Mouse (Mus musculus) limb, embryonic 11.5 days (tissue): ENCODE measurements around the gene Smyd2. TPM values are rescaled to one million over a fixed set of nuclear protein-coding genes. Genes with fewer than 3 reads are reported as not detected.

Experiments used
- ATAC-seq: fragments of 200-750 bp; cut with Nextera tagmentation; 2 replicates; pipeline ENCODE4 v1.8.0; 2017; ENCODE audit warnings: low read depth; ENCODE audit not compliant: insufficient number of reproducible peaks, low FRiP score, low TSS enrichment
- DNase-seq: peaks from one replicate; pipeline ENCODE4 v3.0.0-alpha.2; 2015; ENCODE audit warnings: low spot score
- H3K27ac ChIP-seq: fragments of 300-500 bp; sonication (generic); replicated peaks from 2 replicates; pipeline ENCODE4 v1.5.1; 2014; ENCODE audit warnings: low read depth, mild to moderate bottlenecking, low read length
- H3K27me3 ChIP-seq: fragments of 300-500 bp; sonication (generic); 2 replicates; pipeline ENCODE4 v1.6.1; 2014; ENCODE audit warnings: mild to moderate bottlenecking, low read length, mixed read lengths; ENCODE audit not compliant: control insufficient read depth, insufficient read depth
- H3K36me3 ChIP-seq: fragments of 300-500 bp; sonication (generic); 2 replicates; pipeline ENCODE4 v1.6.1; 2014; ENCODE audit warnings: mild to moderate bottlenecking, low read length, moderate library complexity, mixed read lengths; ENCODE audit not compliant: control insufficient read depth, insufficient read depth
- H3K4me1 ChIP-seq: fragments of 300-500 bp; sonication (generic); 2 replicates; pipeline ENCODE4 v1.6.1; 2014; ENCODE audit warnings: low read length, mixed read lengths; ENCODE audit not compliant: control insufficient read depth, insufficient read depth
- H3K4me2 ChIP-seq: fragments of 300-500 bp; sonication (generic); 2 replicates; pipeline ENCODE4 v1.6.1; 2014; ENCODE audit warnings: low read depth, mild to moderate bottlenecking, moderate library complexity; ENCODE audit not compliant: severe bottlenecking
- H3K4me3 ChIP-seq: fragments of 300-500 bp; sonication (generic); 2 replicates; pipeline ENCODE4 v1.5.1; 2014; ENCODE audit warnings: low read depth, low read length
- H3K9ac ChIP-seq: fragments of 300-500 bp; sonication (generic); 2 replicates; pipeline ENCODE4 v1.6.1; 2014; ENCODE audit warnings: mild to moderate bottlenecking, low read length
- H3K9me3 ChIP-seq: fragments of 300-500 bp; sonication (generic); 2 replicates; pipeline ENCODE4 v1.6.1; 2016; ENCODE audit warnings: low read length; ENCODE audit not compliant: control insufficient read depth
- WGBS: fragments of 180-500 bp; shearing (Covaris S2); extraction: QIAGEN DNeasy Blood & Tissue Kit; methylation state at CpG from one replicate; pipeline ENCODE4 v1.1.7; 2014; 5-methylcytosine and 5-hydroxymethylcytosine counted together
- polyA plus RNA-seq: library from polyadenylated mRNA; unstranded; fragments of >200 nt; fragmentation: Nextera tagmentation; extraction: Ambion mirVana; gene quantifications from 2 replicates; pipeline ENCODE4 v1.2.1, GENCODE M21; 2014

Gene Smyd2
- polyA plus RNA-seq, 1 experiment from 2014 or later, result 71.8 TPM

- Histone ChIP-seq H3K4me2 (no peak overlapping the region), H3K9ac (no peak overlapping the region), H3K27ac (no peak overlapping the region), H3K4me1 (peaks cover 17% of the 10 kb centered on the region), H3K4me3 (no peak overlapping the region), H3K27me3 (no peaks in the 10 kb centered on the region), H3K36me3 (no peaks in the 10 kb centered on the region), H3K9me3 (no peaks in the 10 kb centered on the region)
- no peak for ATAC-seq
- WGBS, result 79% methylated on average over 22 of the region's 22 CpGs
- no peak for DNase-seq
Observed at GRCm38 (mm10) chr1:189923871-189924568, 1.9 kb upstream of the Smyd2 start.

- no peaks in the 10 kb centered on the region for H3K36me3 ChIP-seq
- no peak for DNase-seq
- H3K27me3 ChIP-seq, result no peaks in the 10 kb centered on the region
- H3K9ac ChIP-seq, result no peak overlapping the region
- H3K27ac ChIP-seq, result no peak overlapping the region
- 64% methylated on average over 4 of the region's 4 CpGs for WGBS
- H3K4me2 ChIP-seq, result no peak overlapping the region
- ATAC-seq, result no peak
- no peaks in the 10 kb centered on the region for H3K9me3 ChIP-seq
- H3K4me3 ChIP-seq, result no peak overlapping the region
- H3K4me1 ChIP-seq, result peaks cover 17% of the 10 kb centered on the region
Observed at GRCm38 (mm10) chr1:189923157-189923556, 994 bp upstream of the Smyd2 start.

- Histone ChIP-seq H3K9ac (peak overlapping the region; percentile 85), H3K27me3 (no peaks in the 10 kb centered on the region), H3K4me2 (peak overlapping the region; percentile 99), H3K4me3 (peak overlapping the region; percentile 74), H3K4me1 (peaks cover 17% of the 10 kb centered on the region), H3K36me3 (no peaks in the 10 kb centered on the region), H3K9me3 (no peaks in the 10 kb centered on the region), H3K27ac (no peak overlapping the region)
- no peak for ATAC-seq
- WGBS, result 4% methylated on average over 9 of the region's 9 CpGs
- DNase-seq, result peak; percentile 45
Observed at GRCm38 (mm10) chr1:189922721-189923120, 558 bp upstream of the Smyd2 start.

- no peaks in the 10 kb centered on the region for H3K9me3 ChIP-seq
- H3K36me3 ChIP-seq, result no peaks in the 10 kb centered on the region
- H3K27me3 ChIP-seq, result no peaks in the 10 kb centered on the region
- no peak overlapping the region for H3K27ac ChIP-seq
- peak; percentile 54 for DNase-seq
- ATAC-seq, result no peak; the same call in 1 of the 2 replicates
- peaks cover 21% of the 10 kb centered on the region for H3K4me1 ChIP-seq
- peak overlapping the region; percentile 74 for H3K4me3 ChIP-seq
- WGBS, result 0% methylated on average over 4 of the region's 4 CpGs
- H3K4me2 ChIP-seq, result peak overlapping the region; percentile 99
- H3K9ac ChIP-seq, result peak overlapping the region; percentile 85
Observed at GRCm38 (mm10) chr1:189921568-189921817, 670 bp downstream of the Smyd2 start.

GRCm38 (mm10) chr1:189920701-189921567 is 1.2 kb downstream of the Smyd2 start:
- Histone ChIP-seq H3K36me3 (no peaks in the 10 kb centered on the region), H3K4me2 (peak overlapping the region; percentile 99), H3K4me1 (peaks cover 21% of the 10 kb centered on the region), H3K27ac (no peak overlapping the region), H3K4me3 (peak overlapping the region; percentile 74), H3K27me3 (no peaks in the 10 kb centered on the region), H3K9me3 (no peaks in the 10 kb centered on the region), H3K9ac (peak overlapping the region; percentile 85)
- ATAC-seq (peak; percentile 13; the same call in 1 of the 2 replicates), DNase-seq (no peak)
- 31% methylated on average over 28 of the region's 28 CpGs for WGBS

GRCm38 (mm10) chr1:189919756-189920155 is 2.4 kb downstream of the Smyd2 start:
- 84% methylated on average over 3 of the region's 3 CpGs for WGBS
- H3K4me3 ChIP-seq, result no peak overlapping the region
- H3K9ac ChIP-seq, result no peak overlapping the region
- no peaks in the 10 kb centered on the region for H3K9me3 ChIP-seq
- no peak overlapping the region for H3K27ac ChIP-seq
- H3K36me3 ChIP-seq, result no peaks in the 10 kb centered on the region
- H3K27me3 ChIP-seq, result no peaks in the 10 kb centered on the region
- H3K4me2 ChIP-seq, result no peak overlapping the region
- no peak for DNase-seq
- peaks cover 23% of the 10 kb centered on the region for H3K4me1 ChIP-seq
- ATAC-seq, result no peak

GRCm38 (mm10) chr1:189917126-189917500 is 5.0 kb downstream of the Smyd2 start:
- Histone ChIP-seq H3K4me1 (peaks cover 30% of the 10 kb centered on the region), H3K9ac (no peak overlapping the region), H3K36me3 (no peaks in the 10 kb centered on the region), H3K4me3 (no peak overlapping the region), H3K9me3 (no peaks in the 10 kb centered on the region), H3K4me2 (no peak overlapping the region), H3K27ac (no peak overlapping the region), H3K27me3 (no peaks in the 10 kb centered on the region)
- DNase-seq, result no peak
- no peak for ATAC-seq
- WGBS, result 36% methylated on average over 4 of the region's 4 CpGs

GRCm38 (mm10) chr1:189916422-189917125 is 5.6 kb downstream of the Smyd2 start:
- no peaks in the 10 kb centered on the region for H3K36me3 ChIP-seq
- DNase-seq (no peak), ATAC-seq (no peak)
- H3K9me3 ChIP-seq, result no peaks in the 10 kb centered on the region
- H3K27ac ChIP-seq, result no peak overlapping the region
- no peak overlapping the region for H3K4me3 ChIP-seq
- no peaks in the 10 kb centered on the region for H3K27me3 ChIP-seq
- H3K9ac ChIP-seq, result no peak overlapping the region
- H3K4me1 ChIP-seq, result peaks cover 28% of the 10 kb centered on the region
- WGBS, result 42% methylated on average over 10 of the region's 10 CpGs
- no peak overlapping the region for H3K4me2 ChIP-seq
